Mouse (Mus musculus): Measurements from ENCODE around the gene Ldhc. TPM values are rescaled to one million over a fixed set of nuclear protein-coding genes. Genes with fewer than 3 reads are reported as not detected.
A peak's percentile ranks its signal among the peaks of the same experiment; 100 is the strongest.

Ldhc gene
- polyA plus RNA-seq, 1 experiment from 2014 or later, result not detected

- Histone ChIP-seq H3K9me3 (ENCODE audit: control insufficient read depth, low read length) (no peaks in the 10 kb centered on the region), H3K4me2 (replicated peaks; ENCODE audit: low read depth, low read length) (peak overlapping the region; percentile 96), H3K36me3 (ENCODE audit: control insufficient read depth, insufficient read depth, low read length) (peaks cover 6% of the 10 kb centered on the region; the same call in 1 of the 2 replicates), H3K9ac (ENCODE audit: low read depth, low read length) (peak overlapping the region; percentile 92), H3K4me1 (replicated peaks; ENCODE audit: control insufficient read depth, insufficient read depth, low read length) (peaks cover 3% of the 10 kb centered on the region; the same call in 1 of the 2 replicates), H3K27me3 (ENCODE audit: control insufficient read depth, insufficient read depth, low read length) (no peaks in the 10 kb centered on the region), H3K4me3 (ENCODE audit: low read depth, low read length) (peak overlapping the region; percentile 85), H3K27ac (ENCODE audit: low read depth, low read length) (no peak overlapping the region; the same call in 1 of the 2 replicates)
- peak; percentile 78 for DNase-seq (ENCODE audit: low spot score)
- ATAC-seq (ENCODE audit: low FRiP score), result peak; percentile 30
- WGBS, result under 1% methylated on average over 28 of the region's 28 CpGs
Measured at GRCm38 (mm10) chr7:46846486-46847244, 14.3 kb upstream of the Ldhc start.

- no peaks in the 10 kb centered on the region for H3K27me3 ChIP-seq (ENCODE audit: control insufficient read depth, insufficient read depth, low read length)
- DNase-seq (ENCODE audit: low spot score), result no peak
- no peak overlapping the region for H3K9ac ChIP-seq (ENCODE audit: low read depth, low read length)
- no peak for ATAC-seq (ENCODE audit: low FRiP score)
- H3K4me3 ChIP-seq (ENCODE audit: low read depth, low read length), result no peak overlapping the region
- 65% methylated on average over 5 of the region's 5 CpGs for WGBS
- peaks cover 9% of the 10 kb centered on the region; the same call in 1 of the 2 replicates for H3K36me3 ChIP-seq (ENCODE audit: control insufficient read depth, insufficient read depth, low read length)
- H3K9me3 ChIP-seq (ENCODE audit: control insufficient read depth, low read length), result no peaks in the 10 kb centered on the region
- H3K4me1 ChIP-seq (replicated peaks; ENCODE audit: control insufficient read depth, insufficient read depth, low read length), result peaks cover 3% of the 10 kb centered on the region; the same call in 1 of the 2 replicates
- H3K27ac ChIP-seq (ENCODE audit: low read depth, low read length), result no peak overlapping the region
- H3K4me2 ChIP-seq (replicated peaks; ENCODE audit: low read depth, low read length), result no peak overlapping the region
Measured at GRCm38 (mm10) chr7:46849287-46849686, 11.7 kb upstream of the Ldhc start.

- Histone ChIP-seq H3K4me3 (ENCODE audit: low read depth, low read length) (no peak overlapping the region), H3K9ac (ENCODE audit: low read depth, low read length) (no peak overlapping the region), H3K27ac (ENCODE audit: low read depth, low read length) (no peak overlapping the region), H3K4me1 (replicated peaks; ENCODE audit: control insufficient read depth, insufficient read depth, low read length) (no peaks in the 10 kb centered on the region), H3K9me3 (ENCODE audit: control insufficient read depth, low read length) (no peaks in the 10 kb centered on the region), H3K4me2 (replicated peaks; ENCODE audit: low read depth, low read length) (no peak overlapping the region), H3K27me3 (ENCODE audit: control insufficient read depth, insufficient read depth, low read length) (no peaks in the 10 kb centered on the region), H3K36me3 (ENCODE audit: control insufficient read depth, insufficient read depth, low read length) (peaks cover 9% of the 10 kb centered on the region; the same call in 1 of the 2 replicates)
- no peak for ATAC-seq (ENCODE audit: low FRiP score)
- DNase-seq (ENCODE audit: low spot score), result peak; percentile 35
- WGBS, result 58% methylated on average over 7 of the region's 7 CpGs
Measured at GRCm38 (mm10) chr7:46851026-46851425, 10.0 kb upstream of the Ldhc start.

- Histone ChIP-seq H3K4me1 (replicated peaks; ENCODE audit: control insufficient read depth, insufficient read depth, low read length) (no peaks in the 10 kb centered on the region), H3K4me2 (replicated peaks; ENCODE audit: low read depth, low read length) (no peak overlapping the region), H3K36me3 (ENCODE audit: control insufficient read depth, insufficient read depth, low read length) (peaks cover 9% of the 10 kb centered on the region; the same call in 1 of the 2 replicates), H3K9me3 (ENCODE audit: control insufficient read depth, low read length) (no peaks in the 10 kb centered on the region), H3K27ac (ENCODE audit: low read depth, low read length) (no peak overlapping the region), H3K9ac (ENCODE audit: low read depth, low read length) (no peak overlapping the region), H3K4me3 (ENCODE audit: low read depth, low read length) (no peak overlapping the region), H3K27me3 (ENCODE audit: control insufficient read depth, insufficient read depth, low read length) (no peaks in the 10 kb centered on the region)
- WGBS, result 86% methylated on average over 1 of the region's 1 CpGs
- no peak for ATAC-seq (ENCODE audit: low FRiP score)
- DNase-seq (ENCODE audit: low spot score), result no peak
Measured at GRCm38 (mm10) chr7:46852666-46853065, 8.3 kb upstream of the Ldhc start.

- H3K4me3 ChIP-seq (ENCODE audit: low read depth, low read length), result no peak overlapping the region
- ATAC-seq (ENCODE audit: low FRiP score) (no peak), DNase-seq (ENCODE audit: low spot score) (no peak)
- H3K4me2 ChIP-seq (replicated peaks; ENCODE audit: low read depth, low read length), result no peak overlapping the region
- no peaks in the 10 kb centered on the region for H3K9me3 ChIP-seq (ENCODE audit: control insufficient read depth, low read length)
- 86% methylated on average over 9 of the region's 9 CpGs for WGBS
- no peaks in the 10 kb centered on the region for H3K27me3 ChIP-seq (ENCODE audit: control insufficient read depth, insufficient read depth, low read length)
- H3K36me3 ChIP-seq (ENCODE audit: control insufficient read depth, insufficient read depth, low read length), result peaks cover 9% of the 10 kb centered on the region; the same call in 1 of the 2 replicates
- H3K27ac ChIP-seq (ENCODE audit: low read depth, low read length), result no peak overlapping the region
- H3K4me1 ChIP-seq (replicated peaks; ENCODE audit: control insufficient read depth, insufficient read depth, low read length), result no peaks in the 10 kb centered on the region
- H3K9ac ChIP-seq (ENCODE audit: low read depth, low read length), result no peak overlapping the region
Measured at GRCm38 (mm10) chr7:46853365-46853764, 7.6 kb upstream of the Ldhc start.

GRCm38 (mm10) chr7:46855866-46856560 lies 5.0 kb upstream of the Ldhc start:
- DNase-seq (ENCODE audit: low spot score), result no peak
- H3K9ac ChIP-seq (ENCODE audit: low read depth, low read length), result no peak overlapping the region
- H3K27me3 ChIP-seq (ENCODE audit: control insufficient read depth, insufficient read depth, low read length), result no peaks in the 10 kb centered on the region
- no peak overlapping the region for H3K4me2 ChIP-seq (replicated peaks; ENCODE audit: low read depth, low read length)
- ATAC-seq (ENCODE audit: low FRiP score), result no peak
- no peaks in the 10 kb centered on the region for H3K4me1 ChIP-seq (replicated peaks; ENCODE audit: control insufficient read depth, insufficient read depth, low read length)
- no peak overlapping the region for H3K27ac ChIP-seq (ENCODE audit: low read depth, low read length)
- 72% methylated on average over 6 of the region's 7 CpGs for WGBS
- H3K9me3 ChIP-seq (ENCODE audit: control insufficient read depth, low read length), result no peaks in the 10 kb centered on the region
- no peak overlapping the region for H3K4me3 ChIP-seq (ENCODE audit: low read depth, low read length)
- H3K36me3 ChIP-seq (ENCODE audit: control insufficient read depth, insufficient read depth, low read length), result peaks cover 7% of the 10 kb centered on the region; the same call in 1 of the 2 replicates

- no peak for DNase-seq (ENCODE audit: low spot score)
- Histone ChIP-seq H3K9ac (ENCODE audit: low read depth, low read length) (no peak overlapping the region), H3K4me3 (ENCODE audit: low read depth, low read length) (no peak overlapping the region), H3K9me3 (ENCODE audit: control insufficient read depth, low read length) (no peaks in the 10 kb centered on the region), H3K4me2 (replicated peaks; ENCODE audit: low read depth, low read length) (no peak overlapping the region), H3K27me3 (ENCODE audit: control insufficient read depth, insufficient read depth, low read length) (no peaks in the 10 kb centered on the region), H3K27ac (ENCODE audit: low read depth, low read length) (no peak overlapping the region), H3K4me1 (replicated peaks; ENCODE audit: control insufficient read depth, insufficient read depth, low read length) (no peaks in the 10 kb centered on the region), H3K36me3 (ENCODE audit: control insufficient read depth, insufficient read depth, low read length) (0 out of 2 replicates have a peak, but pooled peaks cover 3% of the 10 kb centered on the region)
- ATAC-seq (ENCODE audit: low FRiP score), result no peak
- WGBS, result 84% methylated on average over 9 of the region's 9 CpGs
Measured at GRCm38 (mm10) chr7:46857436-46857835, 3.6 kb upstream of the Ldhc start.

GRCm38 (mm10) chr7:46859031-46859430 lies 2.0 kb upstream of the Ldhc start:
- H3K36me3 ChIP-seq (ENCODE audit: control insufficient read depth, insufficient read depth, low read length), result 0 out of 2 replicates have a peak, but pooled peaks cover under 1% of the 10 kb centered on the region
- no peak overlapping the region for H3K4me2 ChIP-seq (replicated peaks; ENCODE audit: low read depth, low read length)
- no peak overlapping the region for H3K9ac ChIP-seq (ENCODE audit: low read depth, low read length)
- no peak overlapping the region for H3K27ac ChIP-seq (ENCODE audit: low read depth, low read length)
- no peaks in the 10 kb centered on the region for H3K27me3 ChIP-seq (ENCODE audit: control insufficient read depth, insufficient read depth, low read length)
- H3K9me3 ChIP-seq (ENCODE audit: control insufficient read depth, low read length), result no peaks in the 10 kb centered on the region
- no peak for ATAC-seq (ENCODE audit: low FRiP score)
- no peak overlapping the region for H3K4me3 ChIP-seq (ENCODE audit: low read depth, low read length)
- no peak for DNase-seq (ENCODE audit: low spot score)
- no peaks in the 10 kb centered on the region for H3K4me1 ChIP-seq (replicated peaks; ENCODE audit: control insufficient read depth, insufficient read depth, low read length)
- WGBS, result 70% methylated on average over 6 of the region's 6 CpGs
